Mouse (Mus musculus): ENCODE measurements around the gene 2810408A11Rik. TPM values are rescaled to one million over a fixed set of nuclear protein-coding genes. Genes with fewer than 3 reads are reported as not detected.
A peak's percentile ranks its signal among the peaks of the same experiment; 100 is the strongest.

2810408A11Rik gene
- polyA plus RNA-seq, 1 experiment from 2014 or later, result 6.4 TPM

- ATAC-seq, result peak; percentile 71
- Histone ChIP-seq H3K9ac (replicated peaks; ENCODE audit: low read depth) (no peak overlapping the region), H3K36me3 (ENCODE audit: insufficient read depth, low read length) (no peaks in the 10 kb centered on the region), H3K4me3 (ENCODE audit: low read depth, low read length) (no peak overlapping the region), H3K4me2 (replicated peaks; ENCODE audit: low read depth, low read length) (no peak overlapping the region), H3K9me3 (ENCODE audit: low read length) (no peaks in the 10 kb centered on the region), H3K4me1 (ENCODE audit: insufficient read depth, low read depth, low read length) (peaks cover 9% of the 10 kb centered on the region; the same call in 1 of the 2 replicates), H3K27me3 (replicated peaks; ENCODE audit: insufficient read depth, low read length) (no peaks in the 10 kb centered on the region), H3K27ac (ENCODE audit: low read length) (no peak overlapping the region)
- no peak for TF ChIP-seq CTCF (IDR thresholded peaks at IDR 0.05)
- DNase-seq (ENCODE audit: low spot score), result peak; percentile 65
- 25% methylated on average over 4 of the region's 4 CpGs for WGBS
Measured at GRCm38 (mm10) chr11:69891482-69891881, 9.3 kb downstream of the 2810408A11Rik start.

DNA sequence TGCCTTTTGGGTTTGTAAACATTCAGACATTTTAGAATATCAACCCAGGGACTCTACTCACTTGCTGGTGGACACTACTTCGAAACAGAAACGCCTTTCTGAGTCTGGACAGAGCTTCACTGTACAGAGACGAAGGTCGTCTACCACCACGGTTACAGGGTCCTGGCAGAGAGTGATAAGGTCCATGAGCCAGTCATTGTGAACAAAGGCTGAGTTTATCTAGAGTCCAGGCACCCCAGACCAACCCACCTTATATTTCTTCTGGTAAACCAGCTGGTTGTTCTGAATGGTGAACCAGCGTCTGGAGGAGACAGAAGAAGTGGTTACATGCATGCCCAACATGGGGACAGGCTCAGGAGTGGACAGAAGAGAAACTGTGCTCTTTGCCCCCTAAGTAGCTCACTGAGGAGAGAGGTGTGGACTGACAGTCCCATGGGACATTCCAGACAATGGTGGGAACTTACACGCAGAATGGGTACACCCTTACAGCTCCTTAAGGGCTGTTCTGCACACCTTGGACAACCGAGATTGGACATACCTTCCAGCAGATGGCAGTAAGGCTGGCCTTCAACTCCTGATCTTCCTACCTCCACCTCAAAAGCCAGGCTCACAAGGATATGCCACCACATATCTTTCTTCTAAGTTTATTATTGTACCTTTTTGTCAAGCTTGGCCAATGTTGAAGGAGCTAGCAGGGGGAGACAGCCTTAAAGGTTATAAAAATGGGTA is 13.7 kb downstream of the 2810408A11Rik start:
- ATAC-seq (peak; percentile 70), DNase-seq (ENCODE audit: low spot score) (peak; percentile 71)
- H3K4me2 ChIP-seq (replicated peaks; ENCODE audit: low read depth, low read length), result no peak overlapping the region
- H3K27ac ChIP-seq (ENCODE audit: low read length), result peak overlapping the region; percentile 32; the same call in 1 of the 2 replicates
- WGBS, result 59% methylated on average over 8 of the region's 8 CpGs
- no peak overlapping the region for H3K9ac ChIP-seq (replicated peaks; ENCODE audit: low read depth)
- peaks cover 14% of the 10 kb centered on the region; the same call in 1 of the 2 replicates for H3K4me1 ChIP-seq (ENCODE audit: insufficient read depth, low read depth, low read length)
- no peak overlapping the region for H3K4me3 ChIP-seq (ENCODE audit: low read depth, low read length)
- H3K27me3 ChIP-seq (replicated peaks; ENCODE audit: insufficient read depth, low read length), result no peaks in the 10 kb centered on the region
- peak; percentile 76 for TF ChIP-seq CTCF (IDR thresholded peaks at IDR 0.05)
- TF ChIP-seq EP300 (IDR thresholded peaks at IDR 0.05), result no peak
- no peaks in the 10 kb centered on the region for H3K36me3 ChIP-seq (ENCODE audit: insufficient read depth, low read length)
- H3K9me3 ChIP-seq (ENCODE audit: low read length), result no peaks in the 10 kb centered on the region

GRCm38 (mm10) chr11:69884663-69885062 is 16.1 kb downstream of the 2810408A11Rik start:
- Histone ChIP-seq H3K4me2 (replicated peaks; ENCODE audit: low read depth, low read length) (peak overlapping the region; percentile 17; the same call in 1 of the 2 replicates), H3K9ac (replicated peaks; ENCODE audit: low read depth) (0 out of 2 replicates have a peak overlapping the region, but pooled peaks have one; percentile 12), H3K4me1 (ENCODE audit: insufficient read depth, low read depth, low read length) (peaks cover 11% of the 10 kb centered on the region), H3K27ac (ENCODE audit: low read length) (peak overlapping the region; percentile 62), H3K36me3 (ENCODE audit: insufficient read depth, low read length) (no peaks in the 10 kb centered on the region), H3K9me3 (ENCODE audit: low read length) (no peaks in the 10 kb centered on the region), H3K27me3 (replicated peaks; ENCODE audit: insufficient read depth, low read length) (no peaks in the 10 kb centered on the region), H3K4me3 (ENCODE audit: low read depth, low read length) (no peak overlapping the region)
- DNase-seq (ENCODE audit: low spot score) (no peak), ATAC-seq (no peak)
- 67% methylated on average over 8 of the region's 8 CpGs for WGBS
- TF ChIP-seq CTCF (IDR thresholded peaks at IDR 0.05) (no peak), EP300 (IDR thresholded peaks at IDR 0.05) (no peak)

DNA sequence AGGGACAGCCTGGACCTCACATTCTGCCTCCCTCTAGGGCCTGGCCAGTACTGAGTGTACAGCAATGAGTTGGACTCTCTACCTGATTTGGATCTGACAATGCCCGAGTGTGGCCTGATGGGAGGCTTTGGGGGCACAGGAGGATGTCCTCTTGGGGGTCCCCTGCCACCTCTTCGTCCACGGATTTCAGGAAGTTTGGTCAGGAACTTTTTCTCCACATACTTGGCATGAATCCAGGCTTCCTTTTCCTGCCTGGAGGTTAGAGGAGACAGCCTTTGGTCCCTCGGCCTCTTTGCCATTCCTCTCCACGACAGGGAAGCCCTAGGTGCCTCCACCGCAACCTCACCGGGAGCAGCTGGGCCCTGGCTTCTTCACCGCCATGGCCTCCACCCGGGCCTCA is 16.5 kb downstream of the 2810408A11Rik start:
- no peak for ATAC-seq
- WGBS, result 44% methylated on average over 9 of the region's 9 CpGs
- DNase-seq (ENCODE audit: low spot score), result no peak
- H3K36me3 ChIP-seq (ENCODE audit: insufficient read depth, low read length), result no peaks in the 10 kb centered on the region
- TF ChIP-seq CTCF (IDR thresholded peaks at IDR 0.05), result no peak
- TF ChIP-seq EP300 (IDR thresholded peaks at IDR 0.05), result no peak
- H3K27me3 ChIP-seq (replicated peaks; ENCODE audit: insufficient read depth, low read length), result no peaks in the 10 kb centered on the region
- H3K9ac ChIP-seq (replicated peaks; ENCODE audit: low read depth), result 0 out of 2 replicates have a peak overlapping the region, but pooled peaks have one; percentile 12
- H3K27ac ChIP-seq (ENCODE audit: low read length), result peak overlapping the region; percentile 62
- peak overlapping the region; percentile 17; the same call in 1 of the 2 replicates for H3K4me2 ChIP-seq (replicated peaks; ENCODE audit: low read depth, low read length)
- peaks cover 11% of the 10 kb centered on the region for H3K4me1 ChIP-seq (ENCODE audit: insufficient read depth, low read depth, low read length)
- H3K9me3 ChIP-seq (ENCODE audit: low read length), result no peaks in the 10 kb centered on the region
- H3K4me3 ChIP-seq (ENCODE audit: low read depth, low read length), result no peak overlapping the region

DNA sequence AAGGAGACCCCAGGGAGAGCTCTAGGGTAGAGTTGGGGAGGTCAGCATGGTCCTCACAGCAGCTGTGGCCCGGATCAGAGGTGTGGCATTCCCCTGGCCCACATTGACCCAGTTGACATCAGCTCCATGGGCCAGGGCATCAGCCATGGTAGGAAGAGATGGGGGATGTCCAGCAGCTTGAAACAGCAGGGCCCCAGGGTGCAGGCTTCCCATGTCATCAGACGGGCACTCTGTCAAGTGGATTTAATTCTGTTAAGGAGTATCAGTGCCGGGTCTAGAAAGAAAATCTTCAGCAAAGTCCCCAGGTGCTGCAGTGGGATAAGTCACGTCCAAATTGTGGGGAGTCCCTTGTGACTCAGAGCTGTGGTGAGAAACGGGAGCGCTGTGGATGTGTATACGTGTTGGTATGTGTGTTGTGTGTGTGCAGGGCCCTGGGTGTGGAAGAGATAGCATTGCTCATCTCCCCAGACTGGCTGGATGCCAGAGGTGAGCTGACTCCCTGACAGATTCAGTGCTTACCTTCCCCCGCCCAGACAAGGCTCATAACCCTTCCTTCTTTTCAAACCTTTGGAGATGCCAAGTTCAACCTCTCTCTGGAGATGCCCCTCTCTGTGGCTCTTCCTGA is 17.1 kb downstream of the 2810408A11Rik start:
- peaks cover 11% of the 10 kb centered on the region for H3K4me1 ChIP-seq (ENCODE audit: insufficient read depth, low read depth, low read length)
- no peak for ATAC-seq
- WGBS, result 80% methylated on average over 8 of the region's 8 CpGs
- no peaks in the 10 kb centered on the region for H3K27me3 ChIP-seq (replicated peaks; ENCODE audit: insufficient read depth, low read length)
- 0 out of 2 replicates have a peak overlapping the region, but pooled peaks have one; percentile 62 for H3K27ac ChIP-seq (ENCODE audit: low read length)
- H3K9ac ChIP-seq (replicated peaks; ENCODE audit: low read depth), result no peak overlapping the region
- no peaks in the 10 kb centered on the region for H3K9me3 ChIP-seq (ENCODE audit: low read length)
- no peak for DNase-seq (ENCODE audit: low spot score)
- no peaks in the 10 kb centered on the region for H3K36me3 ChIP-seq (ENCODE audit: insufficient read depth, low read length)
- H3K4me2 ChIP-seq (replicated peaks; ENCODE audit: low read depth, low read length), result no peak overlapping the region
- no peak overlapping the region for H3K4me3 ChIP-seq (ENCODE audit: low read depth, low read length)
- TF ChIP-seq CTCF (IDR thresholded peaks at IDR 0.05), result no peak
- no peak for TF ChIP-seq EP300 (IDR thresholded peaks at IDR 0.05)

DNA sequence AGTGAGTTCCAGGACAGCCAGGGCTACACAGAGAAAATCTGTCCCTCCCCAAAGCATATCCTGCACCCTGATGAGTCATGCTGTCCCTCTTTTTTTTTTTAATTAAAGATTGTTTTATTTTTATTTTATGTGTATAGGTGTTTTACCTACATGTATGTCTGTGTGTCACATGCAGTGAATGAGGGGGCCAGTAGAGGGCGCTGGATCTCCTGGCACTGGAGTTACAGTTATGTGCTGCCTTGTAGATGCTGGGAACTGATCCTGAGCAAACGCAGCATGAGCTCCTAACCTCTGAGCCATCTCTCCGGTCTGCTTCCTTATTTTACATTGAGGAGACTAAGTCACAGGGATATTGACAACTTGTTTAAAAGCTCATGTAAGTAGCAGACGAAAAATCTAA is 17.7 kb downstream of the 2810408A11Rik start:
- H3K9ac ChIP-seq (replicated peaks; ENCODE audit: low read depth), result no peak overlapping the region
- no peak overlapping the region for H3K27ac ChIP-seq (ENCODE audit: low read length)
- H3K36me3 ChIP-seq (ENCODE audit: insufficient read depth, low read length), result no peaks in the 10 kb centered on the region
- ATAC-seq (no peak), DNase-seq (ENCODE audit: low spot score) (no peak)
- WGBS, result 58% methylated on average over 4 of the region's 4 CpGs
- no peaks in the 10 kb centered on the region for H3K27me3 ChIP-seq (replicated peaks; ENCODE audit: insufficient read depth, low read length)
- no peaks in the 10 kb centered on the region for H3K9me3 ChIP-seq (ENCODE audit: low read length)
- no peak overlapping the region for H3K4me2 ChIP-seq (replicated peaks; ENCODE audit: low read depth, low read length)
- H3K4me1 ChIP-seq (ENCODE audit: insufficient read depth, low read depth, low read length), result peaks cover 11% of the 10 kb centered on the region
- H3K4me3 ChIP-seq (ENCODE audit: low read depth, low read length), result no peak overlapping the region
- TF ChIP-seq EP300 (IDR thresholded peaks at IDR 0.05) (no peak), CTCF (IDR thresholded peaks at IDR 0.05) (peak; percentile 60)
